In genomic region chr8:110856760-110857461, GRCm38 (mm10) we compare ENCODE assay signal across 12 mouse cellular contexts. TPM values are rescaled to one million over a fixed set of nuclear protein-coding genes. Genes with fewer than 3 reads are reported as not detected.
DNase-seq lines count a peak whose midpoint lies in the region; ATAC-seq and TF ChIP-seq lines count a peak whose summit lies in the region.
"Had no signal": no experiment of that assay in that cellular context is flagged by ENCODE, and none has a peak within 500 bp of the region (broad histone marks: within the 10 kb centered on the region; RNA-seq: fewer than 3 reads in every experiment).

No protein-coding gene starts in this region.

- intact Hi-C loops in left cerebral cortex, adult 2 months (cut with DNase I) = no loop called here
- intact Hi-C loops in left cerebral cortex, postnatal 25 days (cut with DNase I) = loop anchor here (5.0 kb wide), 1 partner anchor 125 kb away; no protein-coding TSS in a partner anchor

- peak; percentile 6 for DNase-seq in forebrain, embryonic 14.5 days (ENCODE audit: low spot score)
- DNase-seq in left cerebral cortex, adult 2 months (ENCODE audit: extremely low spot score in 1 of 2, low spot score in 2 of 2) = no peak
- no peak for DNase-seq in left cerebral cortex, postnatal 25 days (ENCODE audit: low spot score in 2 of 2)
- DNase-seq in 3T3-L1 (ENCODE audit: low read depth, low spot score) = peak; percentile 79
- DNase-seq in R1 (ENCODE audit: low read depth, low spot score) = peak; percentile 30
- DNase-seq in T-cell, adult 2 months (ENCODE audit: low spot score) = no peak
- no peak for DNase-seq in urinary bladder, postnatal 10 days (ENCODE audit: low spot score)
- DNase-seq: adrenal gland, adult 2 months; right cerebral cortex, postnatal 25 days had no signal

- H3K4me3 ChIP-seq in forebrain, embryonic 14.5 days (ENCODE audit: low read depth, low read length) = no peak overlapping the region
- no peak overlapping the region for H3K4me3 ChIP-seq in forebrain, embryonic 12.5 days (replicated peaks)
- H3K4me3 ChIP-seq in left cerebral cortex, adult 2 months = no peak overlapping the region
- H3K4me3 ChIP-seq: forebrain, embryonic 13.5 days; midbrain, embryonic 12.5 days had no signal

- TF ChIP-seq CTCF in left cerebral cortex, adult 2 months (IDR thresholded peaks at IDR 0.05) = peak; percentile 47

- no peak for ATAC-seq in forebrain, embryonic 14.5 days
- no peak for ATAC-seq in forebrain, embryonic 12.5 days (ENCODE audit: low FRiP score)
- ATAC-seq: forebrain, embryonic 13.5 days had no signal

- H3K9me3 ChIP-seq in forebrain, embryonic 14.5 days (replicated peaks; ENCODE audit: control insufficient read depth, low read length) = no peaks in the 10 kb centered on the region
- no peaks in the 10 kb centered on the region for H3K9me3 ChIP-seq in forebrain, embryonic 12.5 days
- H3K9me3 ChIP-seq: forebrain, embryonic 13.5 days; midbrain, embryonic 12.5 days had no signal

- no peak overlapping the region for H3K4me2 ChIP-seq in forebrain, embryonic 14.5 days (ENCODE audit: low read length)
- no peak overlapping the region for H3K4me2 ChIP-seq in forebrain, embryonic 12.5 days
- H3K4me2 ChIP-seq: forebrain, embryonic 13.5 days; midbrain, embryonic 12.5 days had no signal

- H3K4me1 ChIP-seq in forebrain, embryonic 14.5 days (ENCODE audit: control insufficient read depth, insufficient read depth, low read length) = no peaks in the 10 kb centered on the region
- H3K4me1 ChIP-seq in forebrain, embryonic 12.5 days = no peaks in the 10 kb centered on the region
- H3K4me1 ChIP-seq: forebrain, embryonic 13.5 days; midbrain, embryonic 12.5 days had no signal

- H3K27me3 ChIP-seq in forebrain, embryonic 14.5 days (replicated peaks; ENCODE audit: control insufficient read depth, insufficient read depth, low read length) = no peaks in the 10 kb centered on the region
- no peaks in the 10 kb centered on the region for H3K27me3 ChIP-seq in forebrain, embryonic 12.5 days
- H3K27me3 ChIP-seq: forebrain, embryonic 13.5 days; midbrain, embryonic 12.5 days had no signal

- H3K9ac ChIP-seq in forebrain, embryonic 14.5 days (ENCODE audit: low read length) = no peak overlapping the region
- no peak overlapping the region for H3K9ac ChIP-seq in forebrain, embryonic 12.5 days
- H3K9ac ChIP-seq: forebrain, embryonic 13.5 days; midbrain, embryonic 12.5 days had no signal

- peaks cover 91% of the 10 kb centered on the region for H3K36me3 ChIP-seq in forebrain, embryonic 14.5 days (ENCODE audit: control insufficient read depth, insufficient read depth, low read length)
- peaks cover 89% of the 10 kb centered on the region for H3K36me3 ChIP-seq in forebrain, embryonic 12.5 days (replicated peaks)

- H3K27ac ChIP-seq in forebrain, embryonic 14.5 days (ENCODE audit: low read depth, low read length) = no peak overlapping the region
- H3K27ac ChIP-seq in forebrain, embryonic 12.5 days = no peak overlapping the region
- no peak overlapping the region for H3K27ac ChIP-seq in left cerebral cortex, adult 2 months
- H3K27ac ChIP-seq: forebrain, embryonic 13.5 days; midbrain, embryonic 12.5 days had no signal

- 95% methylated on average over 4 of the region's 5 CpGs for WGBS in forebrain, embryonic 14.5 days
- 90% methylated on average over 5 of the region's 5 CpGs for WGBS in forebrain, embryonic 12.5 days

RNA-seq across cellular contexts. Expression of gene Sf3b3, which starts 10.3 kb away (rescaled TPM):
- polyA plus RNA-seq in forebrain, embryonic 14.5 days (2014; fragmentation: Nextera tagmentation; extraction: Ambion mirVana) = 98.5 and 111 TPM in 2 replicates
- 187 and 189 TPM in 2 replicates for polyA plus RNA-seq in forebrain, embryonic 12.5 days (2016; fragmentation: Nextera tagmentation; extraction: Ambion mirVana)
- 10 to 100 TPM; 61.8 to 66.5 TPM for total RNA-seq in left cerebral cortex, adult 2 months (2021)
- 10 to 100 TPM; 61.5 to 61.7 TPM for total RNA-seq in left cerebral cortex, postnatal 25 days (2021)

RNA-seq across cellular contexts. Expression of gene Cog4, which starts 10.5 kb away (rescaled TPM):
- 56.1 and 61.5 TPM in 2 replicates for polyA plus RNA-seq in forebrain, embryonic 14.5 days (2014; fragmentation: Nextera tagmentation; extraction: Ambion mirVana)
- 64.5 and 73.6 TPM in 2 replicates for polyA plus RNA-seq in forebrain, embryonic 12.5 days (2016; fragmentation: Nextera tagmentation; extraction: Ambion mirVana)
- total RNA-seq in left cerebral cortex, adult 2 months (2021) = 10 to 100 TPM; 49.0 to 59.1 TPM
- 10 to 100 TPM; 55.8 to 56.3 TPM for total RNA-seq in left cerebral cortex, postnatal 25 days (2021)

RNA-seq across cellular contexts. Expression of gene Fuk, which starts 45.4 kb away (rescaled TPM):
- polyA plus RNA-seq in forebrain, embryonic 14.5 days (2014; fragmentation: Nextera tagmentation; extraction: Ambion mirVana) = 5.5 and 5.7 TPM in 2 replicates
- polyA plus RNA-seq in forebrain, embryonic 12.5 days (2016; fragmentation: Nextera tagmentation; extraction: Ambion mirVana) = 13.2 and 14.4 TPM in 2 replicates
- total RNA-seq in left cerebral cortex, adult 2 months (2021) = 10 to 100 TPM; 20.7 to 21.0 TPM
- total RNA-seq in left cerebral cortex, postnatal 25 days (2021) = 10 to 100 TPM; 15.9 to 19.0 TPM

RNA-seq across cellular contexts. Expression of gene Il34, which starts 51.2 kb away (rescaled TPM):
- 2.2 and 4.2 TPM in 2 replicates for polyA plus RNA-seq in forebrain, embryonic 14.5 days (2014; fragmentation: Nextera tagmentation; extraction: Ambion mirVana)
- 0.26 and 0.63 TPM in 2 replicates for polyA plus RNA-seq in forebrain, embryonic 12.5 days (2016; fragmentation: Nextera tagmentation; extraction: Ambion mirVana)
- total RNA-seq in left cerebral cortex, adult 2 months (2021) = 100 to 1,000 TPM; 103 TPM
- 100 to 1,000 TPM; 110 to 121 TPM for total RNA-seq in left cerebral cortex, postnatal 25 days (2021)

Comparison
In these comparisons a context has a peak if more than half of its experiments do, and no peak if none do; other contexts are left out.
1. DNase-seq: peak in forebrain, embryonic 14.5 days (single experiment), 3T3-L1 (single experiment) and R1 (single experiment); none in left cerebral cortex, adult 2 months (0 of 2), left cerebral cortex, postnatal 25 days (0 of 2), T-cell, adult 2 months (single experiment) and urinary bladder, postnatal 10 days (single experiment).